Mouse (Mus musculus) heart, embryonic 14.5 days (tissue): ENCODE measurements around the gene Agpat3. TPM values are rescaled to one million over a fixed set of nuclear protein-coding genes. Genes with fewer than 3 reads are reported as not detected.
"Not testable (repeated sequence)": the region's sequence is repeated elsewhere in the genome, so short reads cannot be mapped to it uniquely, and the experiment has no call there.

ENCODE experiments used
- ATAC-seq: fragments of 200-750 bp; cut with Nextera tagmentation; 2 replicates; pipeline ENCODE4 v1.8.0; 2017; ENCODE audit warnings: low read depth, moderate TSS enrichment; ENCODE audit not compliant: insufficient number of reproducible peaks, insufficient read depth, low FRiP score
- H3K27ac ChIP-seq, 2 experiments: fragments of 200-500 bp in 1 of 2; fragments of 300-500 bp in 1 of 2; sonication (generic) in 1 of 2; replicated peaks in 1 of 2; 2 replicates each; pipeline ENCODE4 v1.5.1; 2012 to 2014; ENCODE audit warnings: low read depth in 2 of 2, low read length in 2 of 2, control low read depth in 1 of 2, mild to moderate bottlenecking in 1 of 2, mixed read lengths in 1 of 2; ENCODE audit not compliant: control insufficient read depth in 1 of 2, insufficient read depth in 1 of 2
- H3K27me3 ChIP-seq: fragments of 300-500 bp; sonication (generic); 2 replicates; pipeline ENCODE4 v1.6.1; 2014; ENCODE audit warnings: mild to moderate bottlenecking, low read length, control low read depth; ENCODE audit not compliant: control insufficient read depth, insufficient read depth
- H3K36me3 ChIP-seq: fragments of 300-500 bp; sonication (generic); 2 replicates; pipeline ENCODE4 v1.6.1; 2014; ENCODE audit warnings: mild to moderate bottlenecking, control low read depth, low read length, mixed read lengths; ENCODE audit not compliant: control insufficient read depth, insufficient read depth
- H3K4me1 ChIP-seq, 2 experiments: fragments of 200-500 bp in 1 of 2; fragments of 300-500 bp in 1 of 2; sonication (generic) in 1 of 2; 2 replicates each; pipeline ENCODE4 v1.6.1; 2012 to 2014; ENCODE audit warnings: low read length in 2 of 2, control low read depth in 1 of 2, mixed read lengths in 1 of 2; ENCODE audit not compliant: control insufficient read depth in 2 of 2, insufficient read depth in 2 of 2
- H3K4me2 ChIP-seq: fragments of 300-500 bp; sonication (generic); 2 replicates; pipeline ENCODE4 v1.6.1; 2014; ENCODE audit warnings: mild to moderate bottlenecking, low read length
- H3K4me3 ChIP-seq, 2 experiments: fragments of 200-500 bp in 1 of 2; fragments of 300-500 bp in 1 of 2; sonication (generic) in 1 of 2; 2 replicates each; pipeline ENCODE4 v1.5.1; 2012 to 2014; ENCODE audit warnings: low read length in 2 of 2, mild to moderate bottlenecking in 2 of 2, control low read depth in 1 of 2, low read depth in 1 of 2, moderate library complexity in 1 of 2; ENCODE audit not compliant: control insufficient read depth in 1 of 2, insufficient read depth in 1 of 2
- H3K9ac ChIP-seq: fragments of 300-500 bp; sonication (generic); 2 replicates; pipeline ENCODE4 v1.6.1; 2014; ENCODE audit warnings: mild to moderate bottlenecking, low read length
- H3K9me3 ChIP-seq: fragments of 300-500 bp; sonication (generic); 2 replicates; pipeline ENCODE4 v1.6.1; 2016; ENCODE audit warnings: low read length, control low read depth; ENCODE audit not compliant: control insufficient read depth
- WGBS: fragments of 180-500 bp; shearing (Covaris S2); extraction: QIAGEN DNeasy Blood & Tissue Kit; methylation state at CpG from one replicate; pipeline ENCODE4 v1.1.7; 2014; 5-methylcytosine and 5-hydroxymethylcytosine counted together
- polyA plus RNA-seq: library from polyadenylated mRNA; unstranded; fragments of >200 nt; fragmentation: Nextera tagmentation; extraction: Ambion mirVana; gene quantifications from 2 replicates; pipeline ENCODE4 v1.2.1, GENCODE M21; 2014

The Agpat3 gene
- polyA plus RNA-seq, 1 experiment from 2014 or later = 66.0 TPM

GRCm38 (mm10) chr10:78358999-78359398 is 6.7 kb upstream of the Agpat3 start:
- H3K9me3 ChIP-seq, H3K4me3 ChIP-seq, H3K4me2 ChIP-seq, H3K9ac ChIP-seq, H3K4me1 ChIP-seq, H3K27ac ChIP-seq, H3K27me3 ChIP-seq, H3K36me3 ChIP-seq, ATAC-seq: not testable (repeated sequence)
- 76% methylated on average over 3 of the region's 3 CpGs for WGBS

- no peak overlapping the region for H3K27ac ChIP-seq
- no peaks in the 10 kb centered on the region for H3K36me3 ChIP-seq
- no peak overlapping the region for H3K4me2 ChIP-seq
- ATAC-seq = no peak
- WGBS = 79% methylated on average over 4 of the region's 4 CpGs
- H3K9me3 ChIP-seq = no peaks in the 10 kb centered on the region
- H3K9ac ChIP-seq = no peak overlapping the region
- no peak overlapping the region for H3K4me3 ChIP-seq
- no peaks in the 10 kb centered on the region for H3K4me1 ChIP-seq
- no peaks in the 10 kb centered on the region for H3K27me3 ChIP-seq
Observed at GRCm38 (mm10) chr10:78358266-78358665, 6.0 kb upstream of the Agpat3 start.

- no peak overlapping the region for H3K27ac ChIP-seq
- 75% methylated on average over 5 of the region's 5 CpGs for WGBS
Observed at GRCm38 (mm10) chr10:78357742-78358141, 5.5 kb upstream of the Agpat3 start.

GRCm38 (mm10) chr10:78355931-78356593 is 3.8 kb upstream of the Agpat3 start:
- H3K9ac ChIP-seq = no peak overlapping the region
- no peak overlapping the region for H3K4me3 ChIP-seq
- H3K4me1 ChIP-seq = peaks cover 5 to 10% of the 10 kb centered on the region in 2 experiments
- no peaks in the 10 kb centered on the region for H3K27me3 ChIP-seq
- 81% methylated on average over 1 of the region's 1 CpGs for WGBS
- no peak overlapping the region for H3K27ac ChIP-seq
- H3K4me2 ChIP-seq = no peak overlapping the region
- H3K36me3 ChIP-seq = no peaks in the 10 kb centered on the region
- no peak for ATAC-seq
- H3K9me3 ChIP-seq = no peaks in the 10 kb centered on the region

More at GRCm38 (mm10) chr10:78357742-78358141, 5.5 kb upstream of the Agpat3 start:
- ATAC-seq = no peak
- no peak overlapping the region for H3K9ac ChIP-seq
- H3K9me3 ChIP-seq = no peaks in the 10 kb centered on the region
- peaks cover 2% of the 10 kb centered on the region in 2 experiments; a peak in 3 of 4 replicates for H3K4me1 ChIP-seq
- H3K27me3 ChIP-seq = no peaks in the 10 kb centered on the region
- H3K4me3 ChIP-seq = no peak overlapping the region
- H3K4me2 ChIP-seq = no peak overlapping the region
- H3K36me3 ChIP-seq = no peaks in the 10 kb centered on the region

- no peak overlapping the region for H3K27ac ChIP-seq
- H3K27me3 ChIP-seq = no peaks in the 10 kb centered on the region
- 74% methylated on average over 4 of the region's 4 CpGs for WGBS
- no peak overlapping the region for H3K4me3 ChIP-seq
- ATAC-seq = no peak
- H3K9me3 ChIP-seq = no peaks in the 10 kb centered on the region
- no peak overlapping the region for H3K4me2 ChIP-seq
- H3K4me1 ChIP-seq = peaks cover 9 to 16% of the 10 kb centered on the region in 2 experiments
- H3K36me3 ChIP-seq = no peaks in the 10 kb centered on the region; the same call in 1 of the 2 replicates
- peak overlapping the region; percentile 98; the same call in 1 of the 2 replicates for H3K9ac ChIP-seq
Observed at GRCm38 (mm10) chr10:78353196-78353595, 907 bp upstream of the Agpat3 start.

- H3K9ac ChIP-seq = peak overlapping the region; percentile 98
- 23% methylated on average over 8 of the region's 8 CpGs for WGBS
- H3K4me1 ChIP-seq = peaks cover 9 to 16% of the 10 kb centered on the region in 2 experiments
- H3K4me3 ChIP-seq = peak overlapping the region; percentile 75 to 93
- H3K27me3 ChIP-seq = no peaks in the 10 kb centered on the region
- no peaks in the 10 kb centered on the region for H3K9me3 ChIP-seq
- H3K36me3 ChIP-seq = no peaks in the 10 kb centered on the region; the same call in 1 of the 2 replicates
- no peak overlapping the region for H3K27ac ChIP-seq
- no peak for ATAC-seq
- peak overlapping the region; percentile 93 for H3K4me2 ChIP-seq
Observed at GRCm38 (mm10) chr10:78352666-78353030, 359 bp upstream of the Agpat3 start.

GRCm38 (mm10) chr10:78351564-78351886 is 764 bp downstream of the Agpat3 start:
- Histone ChIP-seq H3K27ac (peak overlapping the region in 1 of 2 experiments; percentile 57; a peak in 1 of 4 replicates), H3K4me1 (peaks cover 9 to 20% of the 10 kb centered on the region in 2 experiments), H3K9ac (peak overlapping the region; percentile 98), H3K4me3 (peak overlapping the region; percentile 75 to 93), H3K27me3 (no peaks in the 10 kb centered on the region), H3K36me3 (no peaks in the 10 kb centered on the region; the same call in 1 of the 2 replicates), H3K4me2 (peak overlapping the region; percentile 93), H3K9me3 (no peaks in the 10 kb centered on the region)
- ATAC-seq = no peak
- 3% methylated on average over 13 of the region's 13 CpGs for WGBS
